Mouse (Mus musculus) limb, embryonic 11.5 days (tissue): Measurements from ENCODE around the gene Pcsk5. TPM values are rescaled to one million over a fixed set of nuclear protein-coding genes. Genes with fewer than 3 reads are reported as not detected.
"Not testable (repeated sequence)": the region's sequence is repeated elsewhere in the genome, so short reads cannot be mapped to it uniquely, and the experiment has no call there.

Source experiments
- ATAC-seq: fragments of 200-750 bp; cut with Nextera tagmentation; 2 replicates; pipeline ENCODE4 v1.8.0; 2017; ENCODE audit warnings: low read depth; ENCODE audit not compliant: insufficient number of reproducible peaks, low FRiP score, low TSS enrichment
- DNase-seq: peaks from one replicate; pipeline ENCODE4 v3.0.0-alpha.2; 2015; ENCODE audit warnings: low spot score
- H3K27ac ChIP-seq: fragments of 300-500 bp; sonication (generic); replicated peaks from 2 replicates; pipeline ENCODE4 v1.5.1; 2014; ENCODE audit warnings: low read depth, mild to moderate bottlenecking, low read length
- H3K27me3 ChIP-seq: fragments of 300-500 bp; sonication (generic); 2 replicates; pipeline ENCODE4 v1.6.1; 2014; ENCODE audit warnings: mild to moderate bottlenecking, low read length, mixed read lengths; ENCODE audit not compliant: control insufficient read depth, insufficient read depth
- H3K36me3 ChIP-seq: fragments of 300-500 bp; sonication (generic); 2 replicates; pipeline ENCODE4 v1.6.1; 2014; ENCODE audit warnings: mild to moderate bottlenecking, low read length, moderate library complexity, mixed read lengths; ENCODE audit not compliant: control insufficient read depth, insufficient read depth
- H3K4me1 ChIP-seq: fragments of 300-500 bp; sonication (generic); 2 replicates; pipeline ENCODE4 v1.6.1; 2014; ENCODE audit warnings: low read length, mixed read lengths; ENCODE audit not compliant: control insufficient read depth, insufficient read depth
- H3K4me2 ChIP-seq: fragments of 300-500 bp; sonication (generic); 2 replicates; pipeline ENCODE4 v1.6.1; 2014; ENCODE audit warnings: low read depth, mild to moderate bottlenecking, moderate library complexity; ENCODE audit not compliant: severe bottlenecking
- H3K4me3 ChIP-seq: fragments of 300-500 bp; sonication (generic); 2 replicates; pipeline ENCODE4 v1.5.1; 2014; ENCODE audit warnings: low read depth, low read length
- H3K9ac ChIP-seq: fragments of 300-500 bp; sonication (generic); 2 replicates; pipeline ENCODE4 v1.6.1; 2014; ENCODE audit warnings: mild to moderate bottlenecking, low read length
- H3K9me3 ChIP-seq: fragments of 300-500 bp; sonication (generic); 2 replicates; pipeline ENCODE4 v1.6.1; 2016; ENCODE audit warnings: low read length; ENCODE audit not compliant: control insufficient read depth
- WGBS: fragments of 180-500 bp; shearing (Covaris S2); extraction: QIAGEN DNeasy Blood & Tissue Kit; methylation state at CpG from one replicate; pipeline ENCODE4 v1.1.7; 2014; 5-methylcytosine and 5-hydroxymethylcytosine counted together
- polyA plus RNA-seq: library from polyadenylated mRNA; unstranded; fragments of >200 nt; fragmentation: Nextera tagmentation; extraction: Ambion mirVana; gene quantifications from 2 replicates; pipeline ENCODE4 v1.2.1, GENCODE M21; 2014

Pcsk5 gene
- polyA plus RNA-seq, 1 experiment from 2014 or later, result 10.5 TPM

DNA sequence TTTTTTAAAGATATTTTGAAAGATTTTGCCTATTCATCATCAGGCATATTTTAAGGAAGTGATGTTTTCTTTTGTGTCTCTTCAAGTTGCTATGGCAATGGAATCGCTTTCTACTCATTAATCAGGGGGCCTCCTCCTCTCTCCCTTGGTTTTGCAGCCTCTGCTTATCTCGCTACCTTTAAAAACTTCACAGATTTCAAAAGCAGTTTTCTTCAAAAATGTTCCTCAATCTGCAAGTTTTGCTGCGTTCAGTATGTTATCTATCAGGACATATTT lies 347.6 kb downstream of the Pcsk5 start:
- Histone ChIP-seq H3K4me1 (no peaks in the 10 kb centered on the region), H3K27me3 (no peaks in the 10 kb centered on the region), H3K4me2 (no peak overlapping the region), H3K27ac (no peak overlapping the region), H3K4me3 (no peak overlapping the region), H3K9me3 (no peaks in the 10 kb centered on the region), H3K36me3 (no peaks in the 10 kb centered on the region), H3K9ac (no peak overlapping the region)
- no peak for ATAC-seq
- no peak for DNase-seq
- WGBS, result 75% methylated on average over 3 of the region's 3 CpGs

DNA sequence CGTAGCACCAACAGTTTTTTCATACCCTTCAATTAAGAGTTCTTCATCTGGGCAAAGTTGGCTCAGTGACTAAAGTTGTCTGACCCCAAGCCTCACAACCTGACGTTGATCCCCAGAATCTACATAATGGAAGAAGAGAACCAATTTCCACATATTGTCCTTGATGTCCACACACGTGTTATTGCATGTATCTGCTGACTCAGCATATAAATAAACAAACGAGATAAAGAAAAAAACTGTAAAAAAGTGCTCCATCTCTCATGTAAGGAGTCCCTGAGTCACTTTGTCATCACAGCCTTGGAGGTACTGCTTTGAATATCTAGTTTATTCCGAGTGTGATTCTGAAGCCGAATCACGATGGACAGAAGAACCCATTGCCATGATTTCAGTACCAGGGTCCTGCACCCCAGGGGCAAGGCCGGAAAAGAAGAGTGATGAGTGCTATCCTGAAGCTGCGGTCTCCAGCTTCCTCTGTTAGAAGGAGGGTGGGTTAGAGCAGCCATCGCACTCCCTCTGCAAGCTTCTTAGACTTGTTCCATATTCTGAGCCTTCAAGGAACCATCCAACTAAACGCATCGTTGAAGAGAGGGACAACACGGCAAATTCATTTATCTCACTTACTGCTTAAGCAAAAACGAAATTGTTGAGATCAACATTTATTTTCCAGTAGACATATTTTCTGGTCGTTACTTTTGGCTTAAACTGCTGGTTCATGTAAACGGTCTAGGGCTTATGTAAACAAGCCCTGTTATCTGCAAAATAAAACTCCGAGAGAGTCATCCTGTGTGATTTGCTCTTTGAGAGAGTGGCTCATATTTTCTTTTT lies 348.2 kb downstream of the Pcsk5 start:
- no peak for DNase-seq
- Histone ChIP-seq H3K9me3 (no peaks in the 10 kb centered on the region), H3K27ac (no peak overlapping the region), H3K4me2 (no peak overlapping the region), H3K4me1 (no peaks in the 10 kb centered on the region), H3K36me3 (no peaks in the 10 kb centered on the region), H3K4me3 (no peak overlapping the region), H3K27me3 (no peaks in the 10 kb centered on the region), H3K9ac (no peak overlapping the region)
- 85% methylated on average over 17 of the region's 17 CpGs for WGBS
- no peak for ATAC-seq

DNA sequence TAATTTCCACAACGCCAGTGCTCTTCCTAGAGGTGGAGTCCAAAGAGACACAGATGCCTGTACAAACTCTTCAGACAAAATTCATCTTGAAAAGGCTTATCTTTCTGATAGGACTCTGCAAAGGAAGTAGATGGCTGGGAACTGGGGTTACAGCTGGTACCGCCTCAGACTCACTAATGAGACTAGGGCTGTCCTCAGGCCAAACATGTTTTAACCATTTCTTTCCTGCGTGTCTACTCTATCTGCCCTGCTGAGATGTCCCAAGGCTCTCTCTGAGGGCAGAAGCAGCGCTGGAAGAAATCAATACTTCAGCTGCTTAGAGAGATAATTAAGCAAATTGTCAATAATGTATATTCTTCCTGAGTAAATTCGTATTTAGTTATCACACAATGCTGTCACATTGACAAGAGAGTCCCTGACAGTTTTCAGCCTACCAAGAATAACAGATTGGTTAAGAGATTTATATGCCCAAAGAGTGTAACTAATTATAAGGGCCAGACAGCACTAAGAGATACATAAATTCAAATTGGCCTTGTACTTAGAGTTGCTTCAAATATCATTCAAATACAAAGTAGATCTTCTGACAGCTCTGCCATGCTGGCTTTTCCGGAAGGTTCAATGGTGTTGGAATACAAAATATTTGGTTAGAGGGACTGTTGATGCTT lies 355.2 kb downstream of the Pcsk5 start:
- no peak for DNase-seq
- 69% methylated on average over 6 of the region's 6 CpGs for WGBS

DNA sequence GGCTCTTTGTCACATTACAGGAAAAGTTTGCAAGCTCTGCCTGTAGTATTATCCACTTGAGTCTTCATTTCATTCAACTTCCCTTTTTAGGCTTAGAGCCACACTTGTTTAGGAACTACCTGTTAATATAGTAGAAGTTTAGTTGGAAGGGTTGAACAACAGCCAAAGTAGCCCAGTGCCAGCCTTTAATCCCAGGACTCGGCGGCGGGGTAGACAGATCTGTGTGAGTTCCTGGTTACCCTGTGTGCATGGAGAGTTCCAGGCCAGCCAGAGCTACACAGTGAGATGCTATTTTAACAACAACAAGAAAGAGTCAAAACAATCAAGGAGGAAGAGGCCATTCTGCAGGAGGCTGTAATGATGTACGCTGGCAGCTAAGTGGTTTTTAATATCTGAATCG lies 358.0 kb downstream of the Pcsk5 start:
- H3K4me2 ChIP-seq, result no peak overlapping the region
- ATAC-seq (no peak), DNase-seq (no peak)

More for the DNA sequence above, 355.2 kb downstream of the Pcsk5 start:
- no peaks in the 10 kb centered on the region for H3K27me3 ChIP-seq
- H3K9me3 ChIP-seq, result no peaks in the 10 kb centered on the region
- H3K4me1 ChIP-seq, result no peaks in the 10 kb centered on the region
- no peak overlapping the region for H3K27ac ChIP-seq
- ATAC-seq, result no peak
- no peak overlapping the region for H3K4me2 ChIP-seq
- no peak overlapping the region for H3K4me3 ChIP-seq
- H3K36me3 ChIP-seq, result no peaks in the 10 kb centered on the region
- H3K9ac ChIP-seq, result no peak overlapping the region

DNA sequence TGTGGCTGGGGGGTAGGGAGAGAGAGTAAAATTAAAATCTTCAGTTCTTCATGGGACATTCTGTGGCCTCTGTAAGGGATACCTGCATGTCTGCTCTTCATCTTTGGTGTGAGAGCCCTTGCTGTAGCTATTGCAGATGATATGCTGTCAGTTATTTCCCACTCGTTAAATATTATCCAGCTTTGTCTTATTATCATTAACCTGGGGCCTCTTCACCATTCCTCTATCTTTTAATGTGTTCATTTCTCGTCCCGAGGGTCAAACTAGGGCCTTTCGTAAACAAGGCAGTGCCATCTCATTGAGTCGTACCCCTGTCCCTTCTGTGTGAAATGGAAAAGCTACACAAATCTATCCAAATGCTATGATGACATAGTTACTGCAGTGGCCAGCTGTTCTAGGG lies 361.4 kb downstream of the Pcsk5 start:
- Histone ChIP-seq H3K36me3 (no peaks in the 10 kb centered on the region), H3K27ac (no peak overlapping the region), H3K4me3 (no peak overlapping the region), H3K4me2 (no peak overlapping the region), H3K4me1 (peaks cover 15% of the 10 kb centered on the region; the same call in 1 of the 2 replicates), H3K27me3 (no peaks in the 10 kb centered on the region), H3K9ac (no peak overlapping the region), H3K9me3 (no peaks in the 10 kb centered on the region)
- ATAC-seq, result no peak
- no peak for DNase-seq
- 90% methylated on average over 5 of the region's 5 CpGs for WGBS

More for the DNA sequence above, 358.0 kb downstream of the Pcsk5 start:
- H3K27me3 ChIP-seq, result no peaks in the 10 kb centered on the region
- no peak overlapping the region for H3K9ac ChIP-seq
- WGBS, result 95% methylated on average over 5 of the region's 5 CpGs
- H3K36me3 ChIP-seq, result no peaks in the 10 kb centered on the region
- no peaks in the 10 kb centered on the region for H3K9me3 ChIP-seq
- no peaks in the 10 kb centered on the region for H3K4me1 ChIP-seq
- H3K4me3 ChIP-seq, result no peak overlapping the region
- no peak overlapping the region for H3K27ac ChIP-seq

DNA sequence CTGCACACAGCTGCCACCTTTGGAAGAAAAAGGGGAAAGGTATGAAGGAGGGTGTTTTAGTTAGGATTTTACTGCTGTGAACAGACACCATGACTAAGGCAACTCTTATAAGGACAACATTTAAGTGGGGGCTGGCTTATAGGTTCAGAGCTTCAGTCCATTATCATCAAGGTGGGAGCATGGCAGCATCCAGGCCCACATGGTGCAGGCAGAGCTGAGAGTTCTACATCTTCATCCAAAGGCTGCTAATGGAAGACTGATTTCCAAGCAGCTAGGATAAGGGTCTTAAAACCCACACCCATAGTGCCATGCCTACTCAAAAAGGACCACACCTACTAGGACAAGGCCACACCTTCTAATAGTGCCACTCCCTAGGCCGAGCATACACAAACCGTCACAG lies 364.3 kb downstream of the Pcsk5 start:
- not testable (repeated sequence) for ATAC-seq, H3K4me2 ChIP-seq
- WGBS, result 90% methylated on average over 2 of the region's 2 CpGs

GRCm38 (mm10) chr19:17471861-17472260 lies 365.6 kb downstream of the Pcsk5 start:
- 14% methylated on average over 7 of the region's 7 CpGs for WGBS
- Histone ChIP-seq H3K4me1 (peaks cover 23% of the 10 kb centered on the region; the same call in 1 of the 2 replicates), H3K4me3 (no peak overlapping the region), H3K4me2 (no peak overlapping the region; the same call in 1 of the 2 replicates), H3K27me3 (no peaks in the 10 kb centered on the region), H3K27ac (no peak overlapping the region), H3K9me3 (no peaks in the 10 kb centered on the region), H3K36me3 (no peaks in the 10 kb centered on the region), H3K9ac (no peak overlapping the region)
- no peak for ATAC-seq
- DNase-seq, result no peak

More for the DNA sequence above, 364.3 kb downstream of the Pcsk5 start:
- H3K4me1 ChIP-seq, result peaks cover 23% of the 10 kb centered on the region; the same call in 1 of the 2 replicates
- not testable (repeated sequence) for H3K9ac ChIP-seq, H3K36me3 ChIP-seq, H3K27ac ChIP-seq, DNase-seq, H3K4me3 ChIP-seq, H3K9me3 ChIP-seq, H3K27me3 ChIP-seq

DNA sequence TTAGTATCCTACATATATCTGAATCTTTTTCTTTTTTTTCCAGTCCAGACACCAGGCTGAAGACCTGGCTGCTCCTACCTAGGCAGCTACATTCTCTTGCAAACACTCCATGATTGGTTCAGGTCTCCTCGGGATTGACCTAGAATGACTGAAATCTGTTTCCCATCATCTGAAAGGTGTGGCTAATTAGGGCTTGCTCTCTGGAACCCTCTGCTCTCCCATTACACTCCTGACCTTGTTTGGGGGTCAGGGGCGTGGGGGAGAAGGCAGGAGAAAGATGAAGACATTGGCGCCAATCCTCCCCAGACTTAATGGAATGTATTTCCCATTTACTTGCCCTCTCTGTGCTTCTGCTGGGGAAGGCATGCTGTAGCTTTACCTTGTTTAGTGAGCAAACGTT lies 366.2 kb downstream of the Pcsk5 start:
- no peak overlapping the region for H3K4me2 ChIP-seq
- no peak overlapping the region for H3K4me3 ChIP-seq
- peak; percentile 41 for DNase-seq
- no peak overlapping the region for H3K9ac ChIP-seq
- H3K9me3 ChIP-seq, result no peaks in the 10 kb centered on the region
- no peak for ATAC-seq
- WGBS, result 12% methylated on average over 4 of the region's 4 CpGs
- peaks cover 23% of the 10 kb centered on the region; the same call in 1 of the 2 replicates for H3K4me1 ChIP-seq
- H3K27ac ChIP-seq, result no peak overlapping the region
- no peaks in the 10 kb centered on the region for H3K36me3 ChIP-seq
- H3K27me3 ChIP-seq, result no peaks in the 10 kb centered on the region
